Mouse (Mus musculus) ES-CJ7 (cell line): ENCODE measurements around the gene Ppm1a.
"Not testable (repeated sequence)": the region's sequence is repeated elsewhere in the genome, so short reads cannot be mapped to it uniquely, and the experiment has no call there.

Experiments used
- DNase-seq: peaks from one replicate; pipeline ENCODE4 v3.0.0; 2011; ENCODE audit warnings: low read depth, low spot score

Gene Ppm1a

DNA sequence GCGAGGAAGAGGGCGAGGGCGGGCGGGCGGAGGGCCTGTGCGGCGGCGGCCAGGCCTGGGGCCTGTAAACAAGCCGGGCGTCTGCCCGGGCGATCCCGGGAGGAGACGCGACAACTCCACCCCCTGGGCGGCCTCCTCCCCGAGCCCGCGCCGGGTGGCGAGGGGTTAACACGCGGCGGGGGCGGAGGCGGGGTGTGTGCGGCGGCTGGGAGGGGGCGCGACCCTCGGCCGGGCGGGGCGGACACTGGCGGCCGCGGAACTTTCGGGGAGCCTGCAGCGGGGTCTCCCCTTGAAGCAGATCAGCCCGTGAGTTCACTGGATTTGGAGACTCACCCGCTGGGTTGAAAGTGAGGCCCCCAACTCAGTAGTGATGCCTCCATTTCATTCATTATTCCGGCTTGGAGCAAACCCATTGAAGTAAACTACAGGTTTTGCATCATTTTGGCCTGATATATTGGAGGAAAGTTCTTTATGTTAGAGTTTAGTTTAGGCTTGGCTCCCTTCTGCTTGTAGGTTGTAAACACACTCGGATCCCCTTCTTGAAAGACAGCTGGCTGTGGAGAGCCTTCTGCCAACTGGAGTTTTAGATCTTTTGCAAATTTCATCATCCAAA is 4.5 kb downstream of the Ppm1a start:
- DNase-seq = peak; percentile 63

- DNase-seq = no peak
These were observed 5.2 kb downstream of the Ppm1a start for GRCm38 (mm10) chr12:72762502-72762901.

GRCm38 (mm10) chr12:72763156-72763555 is 5.9 kb downstream of the Ppm1a start:
- DNase-seq = no peak

DNA sequence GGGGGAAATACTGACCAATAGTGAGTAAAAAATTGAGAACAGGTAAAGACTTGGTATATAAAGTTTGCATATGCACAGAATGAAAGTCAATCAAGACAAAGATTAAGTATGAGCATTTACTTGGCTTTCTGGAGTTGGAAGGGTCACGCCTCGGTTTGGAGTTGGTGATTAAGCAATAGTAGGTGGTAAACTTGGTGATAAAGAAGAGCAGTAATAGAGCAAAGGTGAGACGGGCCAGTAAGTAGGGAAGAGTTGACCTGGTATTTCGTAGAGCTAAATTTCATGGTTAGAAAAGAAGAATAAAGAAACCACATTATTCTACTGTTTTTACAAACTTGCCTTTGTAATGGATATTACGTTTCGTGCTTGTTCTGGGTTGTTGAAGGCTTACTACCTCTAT is 10.6 kb downstream of the Ppm1a start:
- no peak for DNase-seq

DNA sequence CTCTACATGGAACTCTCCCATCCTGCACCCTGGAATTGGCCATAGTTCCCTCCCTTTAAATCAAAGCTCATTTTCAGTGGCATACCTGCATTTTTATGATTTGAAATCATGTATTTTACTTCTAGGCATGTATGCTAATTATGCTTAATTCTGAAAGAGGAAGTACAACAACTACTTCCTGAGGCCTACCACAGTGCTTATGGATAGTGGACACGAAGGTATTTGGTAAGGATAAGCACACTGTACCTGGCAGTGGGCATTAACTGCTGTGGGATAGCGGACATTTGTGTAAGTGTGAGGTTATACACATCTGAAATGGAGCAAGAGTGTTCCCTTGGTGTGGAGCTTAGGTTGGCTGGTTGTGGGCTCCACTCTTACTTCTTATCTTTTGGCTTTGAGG is 11.0 kb downstream of the Ppm1a start:
- no peak for DNase-seq

- DNase-seq = no peak
These were observed 12.4 kb downstream of the Ppm1a start for GRCm38 (mm10) chr12:72769546-72770230.

DNA sequence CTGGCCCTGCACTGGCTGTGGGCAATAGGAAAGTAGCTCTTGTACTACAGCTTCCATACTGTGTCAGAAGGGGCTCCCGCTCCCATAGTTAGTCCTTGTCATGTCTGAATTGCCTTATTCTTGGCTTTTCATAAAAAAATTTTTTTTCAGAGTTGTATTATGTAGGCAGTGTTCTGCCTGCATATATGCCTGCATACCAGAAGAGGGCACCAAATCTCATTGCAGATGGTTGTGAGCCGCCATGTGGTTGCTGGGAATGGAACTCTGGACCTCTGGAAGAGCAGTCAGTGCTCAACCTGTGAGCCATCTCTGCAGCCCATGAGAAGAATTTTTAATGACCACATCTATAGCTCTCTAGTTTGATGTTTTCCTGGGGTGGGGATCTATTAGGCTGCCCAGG is 13.9 kb downstream of the Ppm1a start:
- peak; percentile 27 for DNase-seq

- DNase-seq = no peak
These were observed 14.5 kb downstream of the Ppm1a start for GRCm38 (mm10) chr12:72771711-72772110.

GRCm38 (mm10) chr12:72773921-72774320 is 16.7 kb downstream of the Ppm1a start:
- DNase-seq = peak; percentile 78

DNA sequence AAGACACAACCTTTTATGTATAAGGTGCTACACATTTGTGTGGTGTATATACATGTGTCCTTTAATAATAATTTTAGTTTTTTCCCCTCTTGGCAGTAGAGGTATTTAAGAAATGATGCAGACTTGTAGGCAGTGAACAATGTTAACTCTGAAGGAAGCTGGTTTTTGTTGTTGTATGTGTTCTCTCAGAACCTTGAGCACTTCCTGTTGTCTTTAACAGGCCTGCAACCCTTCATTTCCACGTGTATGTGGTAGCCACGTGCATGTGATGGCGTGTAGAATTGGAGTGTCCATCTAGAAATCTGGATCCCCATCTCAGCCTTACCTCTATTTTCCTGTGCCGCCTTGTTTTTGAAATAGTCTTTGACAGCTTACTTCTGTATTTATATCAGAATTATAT is 20.0 kb downstream of the Ppm1a start:
- DNase-seq = no peak

GRCm38 (mm10) chr12:72780136-72780535 is 22.9 kb downstream of the Ppm1a start:
- DNase-seq = no peak

GRCm38 (mm10) chr12:72782786-72783185 is 25.5 kb downstream of the Ppm1a start:
- DNase-seq = not testable (repeated sequence)

- no peak for DNase-seq
These were observed 28.1 kb downstream of the Ppm1a start for GRCm38 (mm10) chr12:72785183-72785930.

DNA sequence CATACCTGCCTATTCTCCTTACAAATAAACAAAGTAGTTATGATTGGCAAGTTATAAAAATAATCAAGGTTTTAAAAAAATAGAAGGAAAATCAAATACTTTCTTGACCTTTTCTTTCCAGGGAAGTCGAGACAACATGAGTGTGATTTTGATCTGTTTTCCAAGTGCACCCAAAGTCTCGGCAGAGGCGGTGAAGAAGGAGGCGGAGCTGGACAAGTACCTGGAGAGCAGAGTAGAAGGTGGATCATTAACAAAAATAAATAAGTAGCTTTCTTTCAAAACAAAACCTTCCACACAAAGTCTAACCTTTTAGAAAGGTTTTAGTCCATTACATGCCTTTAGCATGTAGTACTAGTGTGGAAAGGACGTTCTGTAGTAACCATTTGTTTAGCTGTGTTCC is 29.3 kb downstream of the Ppm1a start:
- DNase-seq = no peak

- no peak for DNase-seq
These were observed 29.7 kb downstream of the Ppm1a start for GRCm38 (mm10) chr12:72786986-72787385.

GRCm38 (mm10) chr12:72790538-72790937 is 33.3 kb downstream of the Ppm1a start:
- peak; percentile 44 for DNase-seq

DNA sequence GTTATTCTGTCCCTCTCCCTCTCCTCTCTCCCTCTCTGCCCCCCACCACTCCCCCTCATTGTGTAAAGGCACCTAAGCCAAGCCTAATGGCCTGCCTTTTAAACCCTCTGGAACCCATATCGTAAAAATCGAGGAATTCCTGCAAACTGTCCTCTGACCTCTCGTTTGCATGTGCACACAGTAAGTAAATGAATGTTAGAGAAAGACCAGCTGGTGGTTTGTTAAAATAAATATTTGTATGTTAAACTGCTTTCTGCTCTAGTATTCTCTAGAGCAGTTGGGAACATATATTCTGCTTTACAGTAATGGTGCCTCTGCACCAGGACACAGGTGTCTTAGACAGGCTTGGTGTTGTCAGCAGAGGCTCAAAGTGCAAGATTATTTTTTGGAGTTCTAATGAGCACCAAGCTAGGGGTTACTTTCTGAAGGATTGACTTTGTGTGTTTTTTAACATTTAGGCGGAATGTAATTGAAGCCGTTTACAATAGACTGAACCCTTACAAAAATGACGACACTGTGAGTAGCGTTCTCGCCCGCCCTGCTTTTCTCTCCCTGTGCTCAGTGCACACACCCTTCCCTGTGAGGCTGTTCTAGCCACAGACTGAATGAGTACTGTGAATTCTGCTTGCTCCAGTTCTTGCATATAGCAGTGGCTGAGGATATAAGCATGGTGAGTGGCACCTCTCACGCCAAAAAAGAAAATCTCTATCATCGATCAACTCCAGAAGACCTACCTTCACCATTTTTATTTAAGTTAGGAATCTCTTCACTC is 35.3 kb downstream of the Ppm1a start:
- DNase-seq = no peak

GRCm38 (mm10) chr12:72793983-72794382 is 36.7 kb downstream of the Ppm1a start:
- DNase-seq = no peak

DNA sequence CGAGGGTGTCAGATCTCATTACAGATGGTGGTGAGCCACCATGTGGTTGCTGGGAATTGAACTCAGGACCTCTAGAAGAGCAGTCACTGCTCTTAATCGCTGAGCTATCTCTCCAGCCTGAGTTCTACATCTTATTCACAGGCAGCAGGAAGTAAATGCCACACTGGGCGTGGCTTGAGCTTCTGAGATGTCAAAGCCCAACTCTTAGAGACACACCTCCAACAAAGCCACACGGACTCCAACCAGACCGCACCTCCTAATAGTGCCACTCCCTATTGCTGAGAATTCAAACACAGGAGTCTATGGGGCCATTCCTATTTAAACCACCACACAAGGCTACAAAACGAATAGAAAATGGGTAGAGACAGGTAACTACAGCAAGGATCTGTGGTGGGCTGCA is 52.5 kb downstream of the Ppm1a start:
- peak; percentile 62 for DNase-seq

DNA sequence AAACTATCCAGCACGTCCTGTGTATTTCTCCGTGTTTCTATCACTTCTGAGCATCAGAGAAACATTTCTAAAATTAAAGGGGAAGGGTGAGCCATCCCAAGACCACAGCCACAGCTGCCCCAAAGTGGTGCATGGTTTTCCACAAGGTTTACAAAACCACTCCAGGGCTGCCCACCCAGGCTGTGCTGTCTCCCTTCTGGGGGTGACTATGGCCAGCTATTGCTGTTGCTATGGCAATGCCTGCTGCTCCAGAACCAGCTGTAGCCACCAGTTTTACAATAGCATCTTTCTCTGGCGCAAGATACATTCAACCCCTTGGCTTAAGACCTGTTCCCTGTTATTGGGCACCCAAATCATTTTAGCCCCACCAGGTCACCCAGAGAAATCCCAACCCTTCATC is 54.3 kb downstream of the Ppm1a start:
- DNase-seq = no peak

DNA sequence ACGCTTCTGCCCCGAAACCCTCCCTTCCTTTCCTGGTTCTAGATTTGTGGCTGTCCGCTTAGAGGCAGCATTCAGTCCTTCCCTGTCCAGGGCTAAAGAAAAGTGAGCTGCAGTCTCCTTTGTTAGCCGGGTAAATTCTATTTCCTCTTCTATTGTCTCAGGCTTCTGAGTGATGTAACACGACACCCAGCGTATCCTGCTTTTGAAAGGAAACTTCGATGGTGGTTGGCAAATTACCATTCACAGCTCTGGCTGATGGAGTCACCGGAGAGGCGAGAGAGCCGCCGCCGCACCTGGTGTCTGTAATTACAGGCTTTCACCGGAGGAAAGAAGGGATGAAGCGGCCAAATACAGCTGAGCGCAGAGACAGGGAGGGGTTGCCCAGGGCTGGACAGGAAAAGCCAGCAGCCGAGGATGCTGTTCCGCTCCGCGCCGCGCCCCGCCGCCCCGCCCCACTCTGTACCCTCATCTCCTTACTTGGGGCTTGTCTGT is 63.7 kb downstream of the Ppm1a start:
- peak; percentile 79 for DNase-seq

- no peak for DNase-seq
These were observed 64.3 kb downstream of the Ppm1a start for GRCm38 (mm10) chr12:72821589-72821988.
